Mouse (Mus musculus): ENCODE measurements around the gene Myo1g.

- no peak for TF ChIP-seq CTCF (IDR thresholded peaks at IDR 0.05; ENCODE audit: borderline replicate concordance, insufficient read depth, low read depth, low read length)
- no peak for TF ChIP-seq POLR2A (IDR thresholded peaks at IDR 0.05; ENCODE audit: borderline replicate concordance, insufficient read depth, low read length)
These were observed 41.6 kb upstream of the Myo1g start for GRCm38 (mm10) chr11:6562359-6562758.

Measured in cerebellum, adult 2 months (tissue).